Mouse (Mus musculus) embryo, embryonic 9.5 days (tissue): ENCODE data around the gene Ranbp1.

Experiments used
- DNase-seq: peaks from one replicate; pipeline ENCODE4 v3.0.0-alpha.2; 2017; ENCODE audit errors: extremely low spot score

Gene Ranbp1

DNA sequence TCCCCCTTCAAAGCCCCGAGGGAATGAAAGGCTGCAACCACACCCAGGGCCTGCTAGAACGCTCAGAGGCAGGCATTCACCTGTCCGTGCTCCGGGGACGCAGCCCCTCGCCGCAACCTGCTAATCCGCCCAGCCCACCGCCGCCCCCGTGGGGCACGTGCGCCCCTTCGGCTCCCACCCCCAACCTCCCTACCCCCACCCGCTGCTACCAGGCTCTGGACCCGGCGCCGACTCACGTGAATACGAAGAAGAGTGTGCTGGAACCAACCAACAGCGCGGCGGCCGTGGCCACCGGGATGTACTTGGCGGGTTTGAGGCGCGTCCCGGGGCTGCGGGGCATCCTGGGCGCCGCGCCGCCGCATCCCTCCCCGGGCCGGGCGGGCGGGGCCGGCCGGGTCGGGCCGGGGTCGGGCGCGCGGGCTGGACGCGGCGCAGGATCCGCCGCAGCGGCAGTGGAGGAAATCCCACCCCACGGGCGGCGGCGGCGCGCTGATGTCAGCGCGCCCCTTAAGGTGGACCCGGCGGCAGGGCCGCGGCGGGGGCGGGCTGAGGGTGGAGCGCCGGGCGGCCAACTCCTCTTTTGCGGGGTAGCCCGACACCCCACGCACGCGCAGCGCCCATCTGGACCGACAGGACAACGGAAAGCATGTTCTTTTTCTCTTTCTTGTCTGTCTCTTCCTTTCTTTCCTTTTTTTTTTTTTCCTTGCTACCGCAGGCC is 13.7 kb downstream of the Ranbp1 start, which contains the start of gene Zdhhc8:
TSS of gene Zdhhc8 (minus strand) at position 466 of the 718 bp plus-strand sequence.
- DNase-seq, result peak; percentile 62

DNA sequence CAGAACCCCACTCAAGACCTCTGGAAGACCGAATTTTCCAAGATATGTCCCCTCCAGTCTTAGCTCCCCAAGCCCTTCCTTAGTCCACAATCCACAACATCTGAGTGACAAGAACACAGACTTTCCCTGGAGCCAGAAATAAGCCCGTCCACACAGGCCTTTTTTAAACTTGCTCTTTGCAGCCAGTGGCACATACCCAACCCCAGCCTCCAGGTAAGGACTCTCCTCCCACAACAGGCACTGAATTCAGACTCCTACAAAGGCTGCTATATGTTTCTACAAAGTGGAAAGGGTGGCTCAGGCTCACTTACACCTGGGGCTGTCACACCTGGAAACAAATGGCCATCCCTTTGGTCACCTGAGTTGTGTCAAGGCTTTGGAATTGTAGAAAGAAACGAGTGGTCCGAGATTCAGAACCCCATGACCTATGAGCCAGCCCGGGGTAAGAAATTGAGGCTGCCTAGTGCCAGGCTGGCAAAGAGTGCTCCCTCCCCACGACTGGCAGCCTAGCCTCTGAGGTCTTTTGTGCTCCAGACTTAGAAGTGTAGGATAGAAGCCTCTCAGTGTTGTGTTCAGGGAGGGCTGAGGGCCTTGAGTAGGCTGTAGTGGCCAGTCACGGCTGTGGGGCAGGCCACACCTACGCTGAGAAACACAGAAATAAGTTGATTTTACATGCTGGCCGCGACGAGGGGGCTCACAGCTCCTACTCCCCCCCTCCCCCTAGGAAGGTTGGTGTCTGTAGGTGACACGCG is 14.4 kb downstream of the Ranbp1 start:
- DNase-seq, result no peak

DNA sequence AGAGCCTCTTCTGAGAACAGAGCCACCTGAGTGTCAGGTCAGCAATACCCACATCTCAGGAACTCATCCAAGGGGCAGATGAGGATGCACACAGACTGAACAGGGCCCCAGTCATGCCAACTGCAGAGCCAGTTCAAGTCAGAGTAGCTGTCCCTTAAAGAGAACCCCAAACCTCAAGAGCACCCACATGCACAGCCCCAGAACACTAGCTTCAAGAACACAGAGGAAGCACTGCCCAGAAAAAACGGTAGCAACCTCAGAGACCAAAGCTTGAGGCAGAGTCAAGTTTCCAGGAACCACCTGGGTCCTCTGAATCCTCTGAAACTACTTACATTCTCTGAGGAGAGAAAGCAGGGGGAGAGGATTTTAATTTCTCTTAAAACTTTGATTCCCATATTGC is 15.1 kb downstream of the Ranbp1 start:
- no peak for DNase-seq

DNA sequence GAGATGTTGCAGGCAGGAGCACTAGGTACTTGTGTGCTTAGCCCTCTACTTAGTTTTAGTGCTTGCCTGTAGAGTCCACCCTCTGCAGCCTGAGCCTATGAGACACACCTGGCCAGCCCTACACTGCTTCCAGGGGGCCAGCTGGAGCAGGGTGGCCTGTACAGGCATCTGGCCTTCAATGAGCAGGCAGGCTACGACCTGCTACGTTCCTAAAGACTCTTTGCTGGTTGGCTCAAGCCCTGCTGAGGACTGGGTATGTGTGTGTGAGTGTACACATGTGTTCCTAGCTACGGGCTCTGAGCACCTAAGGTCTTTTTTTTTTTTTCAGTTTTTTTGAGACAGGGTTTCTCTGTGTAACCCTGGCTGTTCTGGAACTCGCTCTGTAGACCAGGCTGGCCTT is 17.1 kb downstream of the Ranbp1 start:
- no peak for DNase-seq

DNA sequence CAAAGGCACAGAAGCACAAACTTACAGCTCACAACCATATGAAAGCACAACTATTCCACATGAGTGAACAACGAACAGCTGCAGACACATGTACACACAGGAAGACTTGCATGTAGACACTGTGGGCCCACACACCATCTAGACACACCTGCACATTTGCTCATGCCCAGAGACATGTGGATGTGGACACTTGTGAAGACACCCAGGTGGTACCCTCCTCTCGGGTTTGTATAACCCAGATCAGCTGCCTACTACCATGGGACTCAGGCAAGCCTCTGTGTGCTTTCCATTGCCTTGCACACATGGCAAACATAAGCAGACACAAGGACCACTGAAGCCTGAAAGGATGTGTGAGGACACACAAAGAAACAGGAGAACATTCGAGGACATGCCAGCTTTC is 17.5 kb downstream of the Ranbp1 start:
- no peak for DNase-seq

DNA sequence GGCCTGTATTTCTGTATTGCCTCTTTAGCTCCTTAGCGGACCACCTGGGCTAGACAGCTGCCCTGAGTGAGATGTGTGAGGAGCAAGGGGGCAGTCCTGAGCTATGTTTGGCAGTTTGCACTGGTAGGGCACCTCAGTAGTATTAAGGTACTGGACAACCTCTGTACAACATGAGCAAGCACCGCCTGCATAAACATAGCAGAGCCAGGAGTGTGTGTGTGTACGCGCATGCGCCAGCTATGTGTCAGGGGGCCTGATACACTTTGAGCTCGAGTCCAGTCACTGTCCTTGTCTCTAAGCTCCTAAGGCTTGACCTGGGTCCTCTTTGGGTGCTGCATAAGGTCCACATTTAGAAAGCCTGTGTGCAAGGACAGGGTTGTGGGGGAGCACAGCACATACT is 17.9 kb downstream of the Ranbp1 start:
- no peak for DNase-seq

DNA sequence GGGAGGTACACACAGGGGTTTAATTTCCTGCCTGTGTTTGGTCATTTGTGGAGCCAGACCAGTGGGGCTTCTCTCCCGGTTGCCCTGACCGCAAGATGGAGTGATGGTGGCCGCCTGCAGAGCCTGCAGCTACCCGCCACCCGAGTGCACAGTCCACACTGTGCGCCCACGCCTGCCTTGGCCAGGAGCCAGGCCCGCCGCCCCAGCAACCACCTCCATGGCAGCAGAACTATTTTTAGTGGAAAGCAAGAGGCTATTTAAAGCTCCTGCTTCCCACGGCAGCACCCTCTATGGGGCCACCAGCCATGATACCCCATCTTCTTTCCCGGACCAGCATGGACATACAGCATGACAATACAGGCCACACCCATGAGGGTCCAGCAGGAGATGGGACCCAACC is 18.9 kb downstream of the Ranbp1 start:
- no peak for DNase-seq

DNA sequence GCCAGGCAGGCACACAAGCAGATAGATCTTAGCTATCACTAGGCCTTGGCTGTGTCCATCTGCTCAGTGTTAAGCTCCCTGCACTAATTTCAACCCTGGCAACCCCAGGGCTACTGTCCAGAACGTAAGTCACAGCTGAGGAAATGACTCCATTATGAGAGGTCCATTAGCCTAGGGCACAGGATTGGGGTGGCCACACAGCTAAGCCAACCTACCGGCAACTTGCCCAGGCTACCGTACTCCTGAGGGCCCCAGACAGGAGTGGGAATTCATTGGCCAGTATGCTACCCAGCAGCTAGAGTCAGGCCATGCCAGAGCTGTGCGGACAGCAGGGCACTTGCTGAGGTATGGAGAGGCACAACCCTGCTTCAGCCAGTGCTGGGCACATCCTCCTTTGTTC is 19.7 kb downstream of the Ranbp1 start:
- no peak for DNase-seq

DNA sequence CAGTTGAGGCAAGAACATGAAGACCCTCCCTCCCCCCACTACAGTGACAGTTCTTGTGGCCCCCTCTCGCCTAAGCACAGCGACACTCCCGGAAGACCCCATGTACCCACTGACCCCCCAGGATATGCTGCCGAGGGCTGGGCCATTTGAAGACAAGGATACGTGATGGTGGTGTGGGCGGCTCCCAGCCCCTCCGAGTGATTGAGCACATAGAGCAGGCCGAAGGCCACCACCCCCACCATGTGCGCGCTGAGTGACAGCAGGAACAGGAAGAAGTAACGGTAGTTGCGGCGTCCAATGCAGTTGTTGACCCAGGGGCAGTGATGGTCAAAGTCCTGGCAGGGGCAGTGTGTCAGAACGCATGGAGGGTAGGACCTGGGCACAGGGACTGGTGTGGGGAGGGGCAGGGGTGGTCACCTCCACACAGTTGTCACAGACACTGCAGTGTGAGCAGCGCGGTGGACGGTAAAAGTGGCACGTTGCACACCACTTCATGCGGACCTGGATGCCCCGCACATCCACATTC is 20.6 kb downstream of the Ranbp1 start:
- DNase-seq, result no peak

DNA sequence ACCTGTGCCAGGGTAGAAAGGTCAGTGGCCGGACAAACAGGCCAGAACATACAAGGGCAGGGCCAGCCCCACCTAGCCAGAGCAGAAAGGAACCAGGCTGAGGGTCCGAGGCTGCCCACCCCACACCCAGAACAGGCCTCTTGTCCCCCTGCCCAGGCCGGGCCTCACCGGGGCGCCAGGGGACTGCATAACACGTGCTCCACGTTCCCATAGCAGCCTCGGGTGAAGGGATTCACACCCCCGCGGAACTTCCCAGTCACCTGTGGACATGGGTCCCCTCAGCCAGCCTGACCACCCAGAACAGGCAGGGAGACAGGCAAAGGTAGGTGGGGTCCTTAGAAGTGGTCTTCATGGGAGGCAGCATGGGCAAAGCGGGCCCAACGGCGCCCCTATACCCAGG is 21.3 kb downstream of the Ranbp1 start:
- DNase-seq, result no peak

DNA sequence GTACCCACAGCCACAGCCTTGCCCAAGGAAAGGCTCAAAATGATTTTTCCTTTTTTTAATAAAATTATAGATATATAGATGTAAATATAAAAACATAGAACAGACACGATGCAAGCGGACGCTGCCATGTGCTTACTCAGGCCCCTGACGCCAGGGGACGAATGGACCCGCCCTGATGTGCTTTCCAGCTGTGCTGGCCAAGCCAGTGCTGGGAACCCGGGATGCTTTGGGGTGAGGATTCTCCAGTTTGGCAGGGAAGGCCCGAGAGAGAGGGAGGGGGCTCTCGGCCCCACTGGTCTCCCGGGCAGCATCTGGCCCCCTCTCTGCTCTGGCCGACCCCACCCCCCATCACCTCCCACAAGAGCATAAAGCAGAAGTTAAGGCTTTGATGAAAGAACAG is 26.3 kb downstream of the Ranbp1 start:
- DNase-seq, result no peak

DNA sequence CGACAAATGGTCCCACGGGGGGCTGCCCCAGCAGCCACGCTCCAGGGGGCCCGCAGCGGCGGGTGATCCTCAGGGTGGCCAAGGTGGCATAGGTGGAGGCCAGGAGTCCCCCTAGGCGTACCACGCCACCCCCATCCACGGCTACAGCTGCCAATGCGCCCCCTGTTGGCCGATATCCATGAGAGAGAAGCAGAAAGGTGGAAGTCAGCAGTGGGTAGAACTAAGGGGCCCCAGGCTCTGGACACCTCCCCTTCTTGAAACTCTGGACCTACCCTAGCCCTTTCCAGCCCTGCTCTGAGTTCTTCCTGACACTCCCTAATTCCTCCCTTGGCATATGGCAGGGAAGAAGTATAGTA is 27.0 kb downstream of the Ranbp1 start:
- no peak for DNase-seq

DNA sequence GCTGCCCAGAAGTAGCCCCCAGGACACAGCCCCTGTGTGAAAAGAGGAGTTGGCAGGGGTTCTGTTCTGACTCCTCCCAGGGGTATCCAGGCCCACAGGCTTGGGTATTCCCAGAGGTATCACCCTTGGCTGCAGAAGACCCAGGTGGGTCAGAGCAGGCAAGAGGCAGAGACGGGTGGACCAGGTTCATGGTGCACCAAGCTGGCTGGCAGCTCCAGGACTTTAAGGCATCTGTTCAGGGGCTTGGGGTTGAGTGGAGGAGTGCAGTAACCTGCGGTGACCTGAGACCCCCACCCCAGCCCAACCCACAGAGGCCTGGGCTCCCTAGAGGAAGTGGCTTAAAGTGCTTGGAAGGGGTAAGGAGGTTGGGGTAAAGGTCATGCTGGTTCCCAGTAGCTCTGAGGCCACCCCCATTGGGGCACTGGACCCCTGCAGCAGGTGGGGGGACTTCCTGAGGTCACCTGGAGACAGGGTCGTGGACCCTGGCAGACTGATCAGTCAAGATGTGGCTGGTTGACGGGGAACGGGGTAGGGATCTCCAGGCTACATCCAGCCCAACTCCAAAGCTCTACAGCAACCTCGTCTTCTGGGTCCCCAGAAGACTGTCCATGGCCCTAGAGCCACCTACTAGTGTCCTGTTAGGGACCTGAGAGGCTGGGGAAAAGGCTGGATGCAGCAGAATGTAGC is 27.5 kb downstream of the Ranbp1 start:
- no peak for DNase-seq

DNA sequence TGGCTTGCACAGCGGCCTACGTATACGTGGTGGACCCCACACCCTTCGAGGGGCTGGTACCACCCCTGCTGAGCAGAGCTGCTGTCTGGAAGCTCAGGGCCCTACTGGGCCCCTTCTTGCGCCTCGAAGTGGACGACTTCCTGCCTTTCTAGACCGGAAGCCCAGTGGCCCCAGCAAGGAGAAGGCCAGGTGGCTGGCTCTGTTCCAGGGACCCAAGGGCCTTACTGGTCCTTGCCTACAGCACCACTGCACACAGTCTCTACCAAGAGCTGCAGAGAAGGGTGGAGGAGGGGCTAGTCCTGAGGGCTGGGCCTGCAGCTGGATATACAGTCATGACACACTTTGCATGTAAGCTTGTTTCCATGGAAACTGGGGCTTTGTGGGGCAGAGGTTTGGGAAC is 28.5 kb downstream of the Ranbp1 start:
- DNase-seq, result no peak

DNA sequence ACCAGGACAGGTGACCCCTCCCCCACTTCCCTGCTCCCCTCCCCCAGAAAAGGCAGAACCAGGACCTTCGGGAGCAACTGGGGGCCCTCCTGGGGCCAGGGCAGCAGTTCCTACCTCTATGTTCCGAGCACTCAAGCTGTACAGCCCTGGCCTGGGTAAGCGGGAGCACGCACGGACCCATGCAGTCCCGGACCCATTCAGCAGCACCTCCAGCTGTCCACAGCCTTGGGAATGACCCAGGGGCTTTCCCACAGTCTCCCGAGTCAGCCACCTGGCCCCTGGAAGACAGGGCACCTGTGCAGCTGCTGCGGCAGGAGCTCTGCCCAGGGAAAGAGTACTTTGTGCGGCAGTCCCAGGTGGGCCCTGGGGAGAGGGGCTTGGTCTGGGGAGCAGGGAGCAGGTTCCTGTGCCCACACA is 29.9 kb downstream of the Ranbp1 start:
- DNase-seq, result no peak

DNA sequence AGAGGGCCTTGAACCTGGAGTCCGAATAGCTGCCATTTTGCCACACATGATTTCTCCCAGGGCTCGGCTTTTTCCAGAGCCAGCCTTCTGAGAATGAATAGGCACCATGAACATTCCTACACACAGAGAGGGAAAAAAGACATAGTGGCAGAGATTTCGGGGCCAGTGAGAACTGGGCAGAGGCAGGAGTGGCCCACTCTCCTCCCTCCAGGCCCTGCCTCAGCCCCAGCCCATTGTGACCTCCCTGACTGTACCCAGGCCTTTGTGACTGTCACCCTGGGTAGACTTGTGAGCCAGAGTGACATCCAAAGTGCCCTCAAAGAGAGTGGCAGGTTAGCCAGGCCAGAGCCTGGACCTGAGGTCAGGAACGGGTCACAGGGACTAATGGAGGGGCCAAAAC is 31.0 kb downstream of the Ranbp1 start, which contains the start of gene Ccdc188:
TSS of gene Ccdc188 (plus strand) at position 301 of the 400 bp plus-strand sequence.
- DNase-seq, result no peak

DNA sequence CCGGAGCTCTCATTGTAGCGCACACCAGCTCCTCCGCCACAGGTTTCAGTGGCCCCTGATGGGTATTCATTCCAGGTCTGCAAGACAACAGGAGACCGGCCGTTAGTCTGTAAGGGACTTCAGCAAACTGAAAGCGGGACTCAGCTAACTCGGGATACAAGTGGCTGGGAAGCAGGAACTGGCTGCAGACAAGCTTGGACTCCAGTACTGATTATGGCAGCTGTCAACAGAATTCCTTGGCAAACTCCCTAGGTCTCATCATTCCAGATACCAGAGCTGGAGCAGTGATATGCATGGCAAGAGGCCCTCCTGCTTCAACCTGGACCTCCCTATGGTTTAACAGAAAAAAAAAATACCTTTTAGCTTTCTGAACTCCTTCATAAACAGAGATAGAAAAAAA is 33.7 kb downstream of the Ranbp1 start:
- DNase-seq, result no peak

DNA sequence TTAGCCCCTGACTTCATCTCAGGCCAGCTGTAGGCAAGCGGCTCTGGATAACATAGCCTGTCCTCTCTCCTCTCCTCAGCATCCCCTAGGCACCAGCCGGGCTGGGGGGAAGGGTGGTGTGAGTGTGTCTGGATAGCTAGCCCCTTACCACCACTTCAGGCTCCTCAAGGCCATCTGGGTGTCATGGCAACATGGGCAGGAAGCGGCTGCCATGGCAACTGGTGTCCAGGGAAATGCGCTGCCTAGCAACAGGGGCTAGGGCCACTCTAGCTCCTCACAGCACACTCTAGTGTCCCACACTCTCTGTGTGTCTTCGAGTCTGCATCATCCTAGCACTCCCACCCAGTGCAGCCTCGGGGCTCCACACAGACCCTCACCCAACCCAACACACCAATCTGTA is 34.8 kb downstream of the Ranbp1 start:
- DNase-seq, result peak; percentile 72

DNA sequence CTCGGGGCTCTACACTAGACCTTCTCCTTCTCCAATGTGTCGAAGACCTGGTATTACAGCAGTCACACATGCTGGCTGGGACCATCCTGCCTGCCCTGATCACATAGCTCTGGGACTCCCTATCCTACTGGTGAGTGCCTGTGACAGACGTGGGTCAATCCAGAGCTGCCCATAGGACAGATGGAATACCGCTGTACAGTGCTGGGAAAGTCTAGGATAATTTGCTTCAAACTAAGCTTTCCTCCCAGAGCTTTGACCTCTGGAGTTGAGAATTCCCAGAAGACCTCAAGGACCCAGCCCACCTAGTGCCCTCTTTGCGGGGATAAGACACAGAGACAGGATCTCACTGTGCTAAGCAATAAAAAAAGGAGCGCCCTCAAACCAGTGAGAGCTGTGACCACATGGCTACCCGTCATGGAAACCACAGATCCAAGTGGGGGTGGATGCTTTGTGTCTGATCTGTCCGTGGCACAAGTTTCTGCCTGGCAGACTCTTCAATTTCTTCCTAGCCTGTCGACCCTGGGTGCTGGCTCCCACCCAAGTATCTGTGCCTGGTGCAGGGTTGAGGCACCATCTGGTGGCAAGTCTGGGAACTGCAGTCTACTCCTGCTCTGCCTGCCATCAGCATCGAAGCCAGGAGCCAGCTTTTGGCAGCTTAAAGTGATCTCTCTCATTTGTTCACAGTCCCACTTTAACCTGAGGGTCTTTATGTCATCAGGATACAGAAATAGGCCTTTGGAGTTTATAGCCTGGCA is 36.9 kb downstream of the Ranbp1 start:
- DNase-seq, result peak; percentile 83

DNA sequence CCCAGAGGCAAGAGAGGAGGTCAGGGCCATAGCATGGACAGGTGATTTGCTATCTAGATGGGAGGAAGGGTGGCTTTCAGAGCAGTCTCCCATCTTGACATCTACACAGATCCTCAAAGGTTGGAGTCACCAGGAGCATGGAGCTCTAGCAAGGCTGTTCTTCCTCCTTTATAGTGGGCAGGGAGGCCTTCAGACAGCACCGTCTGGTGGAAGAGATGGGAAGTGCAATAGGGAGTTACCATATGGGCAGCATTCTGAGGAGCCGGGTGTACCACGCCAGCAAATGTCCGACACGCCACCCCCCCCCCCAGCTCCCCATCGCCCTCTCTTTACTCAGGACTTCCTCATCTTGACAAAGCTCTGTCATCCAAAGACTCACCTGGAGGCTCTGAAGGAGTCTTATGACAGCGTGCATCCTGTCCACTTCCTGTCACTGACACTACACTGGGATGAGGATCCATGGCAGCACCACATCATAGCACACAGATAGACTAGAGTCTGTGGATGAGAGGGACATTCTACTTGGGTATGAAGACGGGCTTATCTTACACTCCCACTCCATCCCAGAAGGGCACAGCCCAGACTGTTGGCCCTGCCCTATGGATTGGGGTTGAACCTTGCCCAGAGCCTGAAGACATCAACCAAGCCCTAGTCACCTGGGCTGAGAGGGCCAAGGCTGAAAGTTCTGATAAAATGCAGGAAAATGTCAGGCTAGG is 37.7 kb downstream of the Ranbp1 start:
- DNase-seq, result peak; percentile 61

DNA sequence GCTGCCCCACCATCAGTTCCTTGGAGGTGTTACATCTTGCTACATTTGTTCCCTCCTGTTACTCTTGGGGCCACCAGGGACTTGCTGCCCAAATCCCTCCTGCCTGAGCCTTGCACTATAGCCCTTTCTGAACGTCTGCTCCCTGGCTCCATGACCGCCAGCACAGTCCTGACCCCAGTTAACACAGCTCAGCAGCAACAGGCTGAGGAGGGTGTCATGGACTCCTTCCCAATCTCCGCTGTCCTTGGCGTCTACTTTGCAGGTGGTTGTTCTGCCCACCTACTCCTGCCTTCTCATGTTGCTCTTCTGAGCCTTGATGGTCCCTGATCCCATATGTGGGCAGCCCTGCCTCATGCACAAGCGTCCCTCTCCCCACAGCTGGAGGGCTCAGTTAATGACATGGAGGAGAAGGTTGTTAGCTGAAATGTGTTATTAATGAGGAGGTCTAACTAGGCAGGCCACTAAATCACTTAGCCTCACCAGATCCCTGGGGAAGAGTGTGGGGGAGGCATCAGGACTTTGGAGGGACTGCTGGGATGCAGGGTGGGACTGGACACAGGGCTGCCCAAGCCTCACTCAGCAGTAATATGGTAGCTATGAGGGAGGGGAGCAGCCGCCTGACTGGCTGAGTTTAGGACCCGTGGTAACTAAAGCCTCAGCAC is 45.0 kb downstream of the Ranbp1 start:
- no peak for DNase-seq
